Mouse (Mus musculus) R1 (cell line): ENCODE data around the gene Ehbp1.
A peak's percentile ranks its signal among the peaks of the same experiment; 100 is the strongest.

Experiments used
- DNase-seq: peaks from one replicate; pipeline ENCODE4 v3.0.0-alpha.2; 2018; ENCODE audit warnings: low read depth, low spot score

The Ehbp1 gene

GRCm38 (mm10) chr11:22197935-22198334 lies 144.2 kb downstream of the Ehbp1 start:
- no peak for DNase-seq

GRCm38 (mm10) chr11:22196776-22197175 lies 145.3 kb downstream of the Ehbp1 start:
- no peak for DNase-seq

- peak; percentile 39 for DNase-seq
Observed at GRCm38 (mm10) chr11:22194607-22195006, 147.5 kb downstream of the Ehbp1 start.

- no peak for DNase-seq
Observed at GRCm38 (mm10) chr11:22190576-22190975, 151.5 kb downstream of the Ehbp1 start.

- DNase-seq: no peak
Observed at GRCm38 (mm10) chr11:22189970-22190369, 152.1 kb downstream of the Ehbp1 start.

- DNase-seq: no peak
Observed at GRCm38 (mm10) chr11:22181530-22182501, 160.3 kb downstream of the Ehbp1 start.

- DNase-seq: no peak
Observed at GRCm38 (mm10) chr11:22180146-22180545, 161.9 kb downstream of the Ehbp1 start.

DNA sequence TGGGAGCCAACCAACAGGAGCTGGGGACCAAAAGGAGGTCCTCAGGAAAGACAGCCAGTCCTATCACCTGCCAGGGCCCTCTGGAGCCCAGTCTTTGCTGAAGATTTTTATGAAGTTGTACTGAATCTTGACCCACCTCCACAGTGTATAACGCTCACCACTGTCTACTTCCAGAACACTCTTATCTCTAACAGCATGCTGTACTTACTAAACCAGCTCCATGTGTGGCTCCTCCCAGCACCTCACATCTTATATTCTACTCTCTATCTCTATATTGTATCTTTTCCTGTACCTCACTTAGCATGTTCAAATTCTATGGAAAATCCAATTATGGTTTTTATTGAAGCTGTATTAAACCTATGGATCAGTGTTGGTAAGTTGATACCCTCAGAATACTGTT lies 163.5 kb downstream of the Ehbp1 start:
- no peak for DNase-seq

GRCm38 (mm10) chr11:22174311-22174710 lies 167.8 kb downstream of the Ehbp1 start:
- DNase-seq: no peak

DNA sequence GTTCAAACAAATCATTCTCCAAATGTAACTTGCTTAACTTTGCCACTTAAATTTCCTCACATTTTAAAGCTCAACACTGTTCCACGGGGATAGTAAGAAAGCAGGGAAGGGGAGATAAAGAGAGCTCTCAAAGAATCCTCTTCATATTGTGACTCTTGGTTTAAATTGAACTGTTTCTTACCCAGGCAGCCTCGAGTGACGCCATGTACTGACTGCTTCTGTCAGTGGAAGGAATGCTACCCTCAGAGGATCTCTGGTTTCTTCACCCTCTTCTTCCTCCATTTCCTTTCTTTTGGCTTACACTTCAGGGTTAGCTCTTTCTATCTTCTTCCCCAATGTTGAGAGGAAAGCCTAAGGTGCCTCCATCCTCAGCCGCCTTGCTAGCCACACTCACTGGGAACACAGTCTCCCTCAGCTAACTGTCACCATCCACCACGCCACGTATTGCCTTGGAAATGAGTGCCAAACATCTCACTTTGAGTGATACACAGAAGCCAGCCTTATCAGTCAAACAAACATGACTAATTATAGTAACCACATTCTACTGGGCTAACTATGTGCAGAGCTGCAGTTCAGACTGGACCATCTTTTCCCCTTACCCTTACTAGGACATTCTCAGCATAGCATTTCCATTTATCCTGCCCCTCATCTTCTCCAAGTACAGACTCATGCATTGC lies 171.0 kb downstream of the Ehbp1 start:
- DNase-seq: no peak

GRCm38 (mm10) chr11:22157882-22158281 lies 184.2 kb downstream of the Ehbp1 start:
- DNase-seq: no peak

- peak; percentile 6 for DNase-seq
Observed at GRCm38 (mm10) chr11:22156182-22156581, 185.9 kb downstream of the Ehbp1 start.

DNA sequence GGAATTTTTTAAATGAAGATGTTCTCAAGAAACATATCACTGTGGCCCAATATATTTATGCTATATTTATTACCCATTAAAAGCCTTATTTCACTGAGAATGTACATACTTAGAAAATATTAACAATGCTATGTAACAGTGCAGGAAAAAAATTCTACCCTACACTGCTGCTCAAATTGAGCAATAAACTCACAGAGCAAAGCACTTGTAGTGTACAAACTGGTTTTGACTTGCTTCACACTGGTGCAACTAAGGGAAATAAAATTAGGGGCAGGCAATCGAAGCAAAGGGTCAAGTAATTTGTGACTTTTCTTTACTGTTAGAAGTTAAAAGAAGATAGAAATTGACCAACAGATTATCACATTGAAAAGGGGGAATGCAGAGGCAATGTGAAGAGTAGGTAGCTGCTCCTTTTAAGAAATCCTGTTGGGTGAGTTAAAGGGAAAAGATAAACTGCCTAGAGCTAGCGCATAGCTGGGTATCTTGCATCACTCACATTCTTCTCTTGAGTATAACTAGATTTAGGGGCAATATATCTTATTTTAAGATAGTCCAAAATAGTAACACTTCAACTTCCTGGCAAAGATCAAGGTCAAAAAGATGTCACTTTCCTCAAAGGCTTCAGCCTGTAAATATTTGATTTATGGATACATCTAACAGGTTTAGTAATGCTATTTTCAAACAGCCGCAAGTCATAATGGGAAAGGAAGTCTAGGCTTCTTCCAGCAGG lies 186.6 kb downstream of the Ehbp1 start:
- DNase-seq: no peak

- no peak for DNase-seq
Observed at GRCm38 (mm10) chr11:22154501-22155294, 187.4 kb downstream of the Ehbp1 start.

DNA sequence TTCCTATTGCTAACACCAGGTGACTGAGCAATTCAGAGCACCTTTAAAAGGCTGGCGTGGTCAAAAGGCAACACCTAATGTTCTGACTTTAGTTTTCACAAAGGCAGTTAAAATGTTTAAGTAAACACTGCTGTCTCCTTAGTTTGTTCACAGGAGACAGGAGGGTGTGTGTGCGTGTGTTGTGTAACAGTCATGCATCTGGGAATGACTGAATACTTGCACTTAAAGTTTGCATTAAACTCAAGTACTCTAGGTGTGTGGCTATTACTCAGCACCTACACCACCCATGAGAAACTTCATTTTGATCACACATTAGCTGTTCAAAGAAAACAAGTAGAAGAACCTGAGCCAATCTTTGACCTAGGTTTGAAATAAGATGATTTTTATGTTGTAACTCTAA lies 201.4 kb downstream of the Ehbp1 start:
- no peak for DNase-seq

- no peak for DNase-seq
Observed at GRCm38 (mm10) chr11:22138466-22138865, 203.6 kb downstream of the Ehbp1 start.

- DNase-seq: no peak
Observed at GRCm38 (mm10) chr11:22125188-22125587, 216.9 kb downstream of the Ehbp1 start.

- DNase-seq: no peak
Observed at GRCm38 (mm10) chr11:22118853-22119252, 223.2 kb downstream of the Ehbp1 start.

GRCm38 (mm10) chr11:22112161-22112560 lies 229.9 kb downstream of the Ehbp1 start:
- no peak for DNase-seq

DNA sequence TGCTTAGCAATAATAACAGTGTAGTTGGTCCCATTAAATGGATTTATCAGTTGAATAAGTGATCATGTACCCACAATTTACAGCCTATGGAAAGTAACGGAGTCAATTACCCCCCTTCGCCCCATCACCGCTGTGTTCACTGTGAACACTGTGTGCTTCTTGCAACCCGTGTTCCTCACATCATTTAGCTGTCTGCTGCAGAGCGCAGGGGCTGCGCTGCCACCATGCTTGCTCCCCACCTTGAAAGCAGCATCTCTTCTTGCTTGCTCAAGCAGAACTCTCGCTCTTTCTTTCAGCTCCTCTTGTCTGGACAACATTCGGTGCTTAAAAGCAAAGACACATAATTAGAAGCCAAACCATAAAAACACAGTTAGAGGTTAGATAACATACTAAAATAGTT lies 252.7 kb downstream of the Ehbp1 start:
- no peak for DNase-seq

- no peak for DNase-seq
Observed at GRCm38 (mm10) chr11:22063352-22063751, 278.7 kb downstream of the Ehbp1 start.
